Mouse (Mus musculus) testis, adult 2 months (tissue): ENCODE results near the gene AC129217.1. TPM values are rescaled to one million over a fixed set of nuclear protein-coding genes. Genes with fewer than 3 reads are reported as not detected.
A peak's percentile ranks its signal among the peaks of the same experiment; 100 is the strongest.
"Not testable (repeated sequence)": the region's sequence is repeated elsewhere in the genome, so short reads cannot be mapped to it uniquely, and the experiment has no call there.

Experiments used
- H3K27ac ChIP-seq: fragments of 200-500 bp; 2 replicates; pipeline ENCODE4 v1.5.1; 2012; ENCODE audit warnings: low read depth, low read length; ENCODE audit not compliant: control insufficient read depth, insufficient read depth
- H3K27me3 ChIP-seq: fragments of 200-500 bp; 2 replicates; pipeline ENCODE4 v1.6.1; 2012; ENCODE audit warnings: mild to moderate bottlenecking, low read length, moderate library complexity; ENCODE audit not compliant: control insufficient read depth, insufficient read depth
- H3K36me3 ChIP-seq: fragments of 200-500 bp; 2 replicates; pipeline ENCODE4 v1.6.1; 2012; ENCODE audit warnings: mild to moderate bottlenecking, low read length; ENCODE audit not compliant: control insufficient read depth, insufficient read depth
- H3K4me1 ChIP-seq: fragments of 200-500 bp; 2 replicates; pipeline ENCODE4 v1.6.1; 2012; ENCODE audit warnings: low read length; ENCODE audit not compliant: control insufficient read depth, insufficient read depth
- H3K4me3 ChIP-seq: fragments of 200-500 bp; 2 replicates; pipeline ENCODE4 v1.5.1; 2012; ENCODE audit warnings: low read depth, mild to moderate bottlenecking, low read length, moderate library complexity, mixed read lengths; ENCODE audit not compliant: control insufficient read depth
- CTCF ChIP-seq: fragments of 200-500 bp; IDR thresholded peaks from 2 replicates; pipeline ENCODE4 v1.5.1; 2012; ENCODE audit warnings: low read depth, mild to moderate bottlenecking, inconsistent platforms, low read length, moderate library complexity; ENCODE audit not compliant: control insufficient read depth, insufficient read depth, insufficient replicate concordance
- POLR2A ChIP-seq: fragments of 200-500 bp; IDR thresholded peaks from 2 replicates; pipeline ENCODE4 v1.6.1; 2012; ENCODE audit warnings: low read depth, mild to moderate bottlenecking, inconsistent platforms, low read length, moderate library complexity; ENCODE audit not compliant: control insufficient read depth
- polyA plus RNA-seq: library from polyadenylated mRNA; depleted of rRNA; stranded (reverse); fragments of >200 nt; gene quantifications from 2 replicates; pipeline ENCODE4 v1.2.3, GENCODE M21; 2012

AC129217.1 gene
- polyA plus RNA-seq, 1 experiment = 1.9 TPM

- Histone ChIP-seq H3K4me1 (peaks cover 11% of the 10 kb centered on the region), H3K27me3 (no peaks in the 10 kb centered on the region), H3K27ac (no peak overlapping the region), H3K4me3 (no peak overlapping the region), H3K36me3 (no peaks in the 10 kb centered on the region)
- TF ChIP-seq POLR2A = no peak
- no peak for TF ChIP-seq CTCF
Observed at GRCm38 (mm10) chr19:8853117-8853516, 23.5 kb downstream of the AC129217.1 start.

- TF ChIP-seq POLR2A (no peak), CTCF (peak; percentile 48; the same call in 1 of the 2 replicates)
- H3K27me3 ChIP-seq = no peaks in the 10 kb centered on the region
- no peak overlapping the region for H3K27ac ChIP-seq
- no peaks in the 10 kb centered on the region for H3K4me1 ChIP-seq
- no peak overlapping the region for H3K4me3 ChIP-seq
- H3K36me3 ChIP-seq = no peaks in the 10 kb centered on the region
Observed at GRCm38 (mm10) chr19:8857689-8858088, 28.1 kb downstream of the AC129217.1 start.

GRCm38 (mm10) chr19:8859018-8859417 lies 29.4 kb downstream of the AC129217.1 start:
- Histone ChIP-seq H3K27me3 (no peaks in the 10 kb centered on the region), H3K4me1 (no peaks in the 10 kb centered on the region), H3K27ac (no peak overlapping the region), H3K36me3 (no peaks in the 10 kb centered on the region), H3K4me3 (no peak overlapping the region)
- TF ChIP-seq CTCF (no peak), POLR2A (no peak)

- TF ChIP-seq CTCF = no peak
- no peak for TF ChIP-seq POLR2A
- Histone ChIP-seq H3K4me3 (no peak overlapping the region), H3K27me3 (no peaks in the 10 kb centered on the region), H3K27ac (no peak overlapping the region), H3K36me3 (no peaks in the 10 kb centered on the region), H3K4me1 (no peaks in the 10 kb centered on the region)
Observed at GRCm38 (mm10) chr19:8864265-8864664, 34.7 kb downstream of the AC129217.1 start.

DNA sequence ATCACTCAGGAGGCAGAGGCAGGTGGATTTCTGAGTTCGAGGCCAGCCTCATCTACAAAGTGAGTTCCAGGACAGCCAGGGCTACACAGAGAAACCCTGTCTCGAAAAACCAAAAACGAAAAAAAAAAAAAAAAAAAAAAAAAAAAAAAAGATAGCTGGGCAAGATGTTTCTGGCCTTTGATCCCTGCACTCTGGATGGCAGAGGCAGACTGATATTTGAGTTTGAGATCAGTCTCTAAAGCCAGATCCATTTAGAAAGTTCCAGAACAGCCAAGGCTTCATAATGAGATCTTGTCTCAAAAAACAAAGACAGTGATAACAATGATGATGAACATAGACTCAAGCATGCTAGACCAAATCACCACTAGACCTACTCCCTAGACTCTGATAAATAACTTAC lies 40.8 kb downstream of the AC129217.1 start:
- H3K27ac ChIP-seq, H3K4me3 ChIP-seq, H3K36me3 ChIP-seq, H3K4me1 ChIP-seq, H3K27me3 ChIP-seq: not testable (repeated sequence)

- TF ChIP-seq POLR2A (no peak), CTCF (no peak)
- peaks cover 6% of the 10 kb centered on the region for H3K36me3 ChIP-seq
- H3K27me3 ChIP-seq = no peaks in the 10 kb centered on the region
- H3K27ac ChIP-seq = peak overlapping the region; percentile 93
- peak overlapping the region; percentile 87 for H3K4me3 ChIP-seq
- peaks cover 6% of the 10 kb centered on the region for H3K4me1 ChIP-seq
Observed at GRCm38 (mm10) chr19:8870838-8871237, 41.3 kb downstream of the AC129217.1 start.

- Histone ChIP-seq H3K27me3 (no peaks in the 10 kb centered on the region), H3K4me3 (peak within 1 kb of the TSS; percentile 87), H3K27ac (peak within 1 kb of the TSS; percentile 93), H3K4me1 (peaks cover 6% of the 10 kb centered on the region), H3K36me3 (peaks cover 6% of the 10 kb centered on the region)
- TF ChIP-seq POLR2A (peak; percentile 90), CTCF (no peak)
Observed at GRCm38 (mm10) chr19:8871267-8872186, 42.0 kb downstream of the AC129217.1 start, which contains the start of gene Ubxn1. Gene Ubxn1 (plus strand): TSS chr19:8871496.
